Mouse (Mus musculus) embryo, embryonic 11 days (tissue): ENCODE measurements around the gene Lnx1.

Source experiments
- DNase-seq: peaks from one replicate; pipeline ENCODE4 v3.0.0-alpha.2; 2015

Lnx1 gene

GRCm38 (mm10) chr5:74694390-74694801 lies 8.3 kb downstream of the Lnx1 start:
- peak; percentile 55 for DNase-seq

- no peak for DNase-seq
Measured at GRCm38 (mm10) chr5:74693836-74694235, 8.9 kb downstream of the Lnx1 start.

GRCm38 (mm10) chr5:74692411-74693090 lies 10.2 kb downstream of the Lnx1 start:
- no peak for DNase-seq

GRCm38 (mm10) chr5:74688822-74689221 lies 13.9 kb downstream of the Lnx1 start:
- no peak for DNase-seq

GRCm38 (mm10) chr5:74684944-74685343 lies 17.8 kb downstream of the Lnx1 start:
- DNase-seq = no peak

- DNase-seq = no peak
Measured at GRCm38 (mm10) chr5:74683832-74684231, 18.9 kb downstream of the Lnx1 start.

GRCm38 (mm10) chr5:74682735-74683134 lies 20.0 kb downstream of the Lnx1 start:
- DNase-seq = no peak

- no peak for DNase-seq
Measured at GRCm38 (mm10) chr5:74679631-74680030, 23.1 kb downstream of the Lnx1 start.

GRCm38 (mm10) chr5:74678693-74679092 lies 24.0 kb downstream of the Lnx1 start:
- no peak for DNase-seq

- DNase-seq = no peak
Measured at GRCm38 (mm10) chr5:74677399-74678338, 25.0 kb downstream of the Lnx1 start.

GRCm38 (mm10) chr5:74672556-74672955 lies 30.2 kb downstream of the Lnx1 start:
- DNase-seq = no peak

GRCm38 (mm10) chr5:74670877-74671276 lies 31.8 kb downstream of the Lnx1 start:
- no peak for DNase-seq

- no peak for DNase-seq
Measured at GRCm38 (mm10) chr5:74669925-74670324, 32.8 kb downstream of the Lnx1 start.

GRCm38 (mm10) chr5:74668956-74669355 lies 33.8 kb downstream of the Lnx1 start:
- no peak for DNase-seq

GRCm38 (mm10) chr5:74662618-74663017 lies 40.1 kb downstream of the Lnx1 start:
- no peak for DNase-seq

GRCm38 (mm10) chr5:74661734-74662560 lies 40.8 kb downstream of the Lnx1 start:
- no peak for DNase-seq

- DNase-seq = no peak
Measured at GRCm38 (mm10) chr5:74659856-74660255, 42.9 kb downstream of the Lnx1 start.

- DNase-seq = no peak
Measured at GRCm38 (mm10) chr5:74659281-74659680, 43.4 kb downstream of the Lnx1 start.

- no peak for DNase-seq
Measured at GRCm38 (mm10) chr5:74657930-74658329, 44.8 kb downstream of the Lnx1 start.

GRCm38 (mm10) chr5:74656410-74656809 lies 46.3 kb downstream of the Lnx1 start:
- no peak for DNase-seq

GRCm38 (mm10) chr5:74654527-74654926 lies 48.2 kb downstream of the Lnx1 start:
- DNase-seq = no peak

GRCm38 (mm10) chr5:74653766-74654165 lies 48.9 kb downstream of the Lnx1 start:
- DNase-seq = no peak

GRCm38 (mm10) chr5:74649122-74649521 lies 53.6 kb downstream of the Lnx1 start:
- DNase-seq = no peak
